Mouse (Mus musculus): Measurements from ENCODE around the gene Atxn1l.

DNA sequence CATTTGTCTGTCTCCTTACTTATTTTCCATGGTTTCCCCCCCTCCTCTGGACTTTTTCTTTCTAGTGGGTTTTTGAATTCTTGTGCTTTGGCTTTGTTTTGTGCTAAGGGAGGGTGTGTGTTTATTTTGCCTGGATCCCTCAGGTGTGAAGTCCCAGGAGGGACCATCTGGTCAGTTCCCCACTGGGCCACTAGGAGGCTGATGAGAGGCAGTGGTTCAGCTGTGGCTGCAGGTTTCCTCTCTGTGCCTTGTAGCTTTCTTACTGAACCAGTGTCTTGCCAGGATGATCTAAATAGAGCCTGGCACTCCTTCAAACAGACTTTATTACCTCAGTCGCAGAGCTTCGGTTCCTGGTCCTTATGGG, 30.7 kb downstream of the Atxn1l start:
- TF ChIP-seq POLR2A (IDR thresholded peaks at IDR 0.05; ENCODE audit: borderline replicate concordance, extremely low read depth, low read depth, low read length) (no peak), CTCF (IDR thresholded peaks at IDR 0.05; ENCODE audit: insufficient read depth, low read length) (peak; percentile 96)
